Mouse (Mus musculus) mesoderm, embryonic 11.5 days (tissue): ENCODE measurements around the gene Gm9999.
A peak's percentile ranks its signal among the peaks of the same experiment; 100 is the strongest.

Experiments used
- DNase-seq: peaks from one replicate; pipeline ENCODE4 v3.0.0-alpha.2; 2012; ENCODE audit warnings: low read depth, low spot score

Gene Gm9999

GRCm38 (mm10) chr7:46999983-47000643 lies 16.7 kb downstream of the Gm9999 start:
- no peak for DNase-seq

DNA sequence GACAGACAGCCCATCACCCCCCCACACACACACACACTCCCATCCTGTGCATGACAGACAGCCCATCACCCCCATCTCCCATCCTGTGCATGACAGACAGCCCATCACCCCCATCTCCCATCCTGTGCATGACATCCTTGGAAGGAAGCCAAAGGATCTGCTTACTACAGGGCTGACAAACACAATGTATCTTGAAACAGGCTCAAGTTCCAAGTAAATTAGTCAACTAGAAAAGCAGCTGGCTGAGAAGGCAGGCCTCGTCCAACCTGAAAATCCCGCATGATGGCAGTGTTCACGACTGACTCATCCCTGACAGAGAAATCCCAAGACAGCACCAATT lies 17.2 kb downstream of the Gm9999 start:
- no peak for DNase-seq

DNA sequence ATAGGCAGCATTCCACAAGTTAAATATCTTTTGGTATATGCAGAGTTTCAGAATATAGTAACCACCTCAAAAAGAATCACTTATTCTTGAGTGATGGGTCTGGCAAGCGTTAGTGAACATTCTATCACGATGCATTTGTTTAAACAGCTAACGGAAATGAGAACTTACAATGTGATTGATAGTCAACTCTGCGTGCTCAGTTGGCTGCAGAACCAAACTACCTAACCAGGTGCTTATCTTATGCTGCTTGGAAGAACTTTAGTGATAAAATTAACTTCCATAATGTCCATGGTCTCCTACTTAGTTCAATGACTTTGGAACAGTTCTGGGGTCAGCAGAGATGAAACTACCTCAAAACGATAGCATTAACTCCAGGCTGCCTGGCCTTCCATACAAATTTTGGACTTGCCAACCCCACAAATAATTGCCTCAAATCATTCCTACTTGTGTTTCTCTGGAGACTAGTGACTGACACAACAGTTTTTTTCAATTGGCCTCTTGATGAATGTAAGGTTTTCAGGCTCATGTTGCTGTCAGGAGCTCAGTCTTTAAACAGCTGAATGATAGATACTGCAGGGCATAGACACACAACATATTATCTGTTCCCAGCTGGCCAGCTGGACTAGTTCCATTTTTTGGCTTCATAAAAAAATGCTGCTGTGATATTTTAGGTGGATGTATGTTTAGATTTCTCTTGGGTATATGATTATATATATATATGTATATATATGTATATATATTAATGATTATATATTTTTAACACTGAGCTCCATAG lies 17.9 kb downstream of the Gm9999 start:
- no peak for DNase-seq

DNA sequence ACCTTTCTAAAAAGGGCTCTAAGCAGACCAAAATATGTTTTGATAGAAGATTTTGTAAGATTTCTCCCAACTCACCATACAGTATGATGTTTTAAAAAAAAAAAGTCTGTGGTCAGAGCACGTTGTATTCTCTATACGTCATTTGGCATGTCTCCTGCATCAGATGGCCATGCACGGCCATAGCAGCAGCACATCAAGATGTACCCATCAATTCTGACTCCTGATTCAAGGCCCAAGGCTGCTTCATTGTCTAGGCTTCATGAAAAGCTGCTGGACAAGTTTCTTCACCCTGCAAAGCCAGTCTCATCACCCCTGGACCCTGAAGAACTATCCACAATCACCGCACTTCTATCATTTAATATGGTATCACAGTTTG lies 18.5 kb downstream of the Gm9999 start:
- DNase-seq: no peak

DNA sequence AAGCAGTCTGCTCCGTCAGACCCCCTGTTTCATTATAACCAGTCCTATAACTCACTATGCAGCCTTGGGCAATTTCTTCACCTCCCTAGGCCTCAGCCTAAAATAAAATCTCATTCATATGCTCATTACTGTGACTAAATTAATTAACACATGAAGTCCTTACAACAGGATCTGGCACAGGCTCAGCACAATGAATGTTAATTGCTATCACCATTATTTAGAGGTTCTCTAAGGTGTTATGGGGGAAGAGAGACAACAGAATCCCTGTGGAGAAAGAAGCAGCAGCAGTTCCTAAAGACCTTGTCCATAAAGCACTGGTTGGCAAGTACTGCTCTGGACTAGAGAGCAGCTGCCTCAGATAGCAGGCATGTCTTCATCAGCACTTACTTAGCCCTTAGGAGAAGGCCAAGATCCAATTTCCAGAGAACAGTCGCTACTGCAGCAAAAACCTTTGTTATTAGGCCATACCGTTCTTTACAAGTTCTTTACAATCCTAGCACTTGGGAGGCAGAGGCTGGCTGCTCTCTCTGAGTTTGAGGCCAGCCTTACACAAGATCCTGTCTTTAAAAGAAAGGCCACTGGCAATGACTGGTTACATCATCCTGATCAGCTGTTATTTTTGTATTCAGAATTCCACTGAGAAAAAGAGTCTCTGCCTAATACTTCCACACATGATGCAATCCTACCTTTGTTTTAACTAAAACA lies 20.2 kb downstream of the Gm9999 start:
- DNase-seq: no peak

DNA sequence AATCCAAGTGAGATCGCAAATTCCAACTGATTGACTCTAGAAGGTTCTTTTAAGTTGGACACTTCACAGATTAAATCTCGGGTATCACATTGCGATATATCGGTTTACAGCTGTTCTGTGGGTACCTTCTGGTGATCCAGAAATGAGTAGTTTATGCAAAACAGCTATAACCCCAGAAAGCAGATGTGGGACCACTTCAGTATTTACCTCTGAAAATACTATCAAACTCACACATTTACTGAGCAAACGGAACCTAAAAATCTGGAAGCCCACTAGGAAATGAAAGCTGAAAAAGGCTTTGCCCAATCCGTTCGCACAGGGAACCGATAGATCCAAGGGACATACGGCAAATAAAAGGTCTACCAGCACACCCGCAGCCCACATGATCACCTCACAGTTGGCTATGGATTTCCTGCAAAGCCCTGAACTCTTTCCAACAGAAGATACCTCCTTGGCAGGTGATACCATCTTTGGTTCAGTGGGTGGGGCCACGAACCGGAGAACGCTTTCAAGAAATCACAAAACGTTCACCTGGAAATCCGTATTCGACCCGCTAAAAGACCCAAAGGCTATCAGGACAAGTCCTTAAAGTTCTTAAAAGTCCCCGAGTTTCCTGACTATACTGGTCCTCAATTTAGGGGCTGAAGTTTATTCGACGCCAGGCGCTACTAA lies 23.9 kb downstream of the Gm9999 start:
- no peak for DNase-seq

DNA sequence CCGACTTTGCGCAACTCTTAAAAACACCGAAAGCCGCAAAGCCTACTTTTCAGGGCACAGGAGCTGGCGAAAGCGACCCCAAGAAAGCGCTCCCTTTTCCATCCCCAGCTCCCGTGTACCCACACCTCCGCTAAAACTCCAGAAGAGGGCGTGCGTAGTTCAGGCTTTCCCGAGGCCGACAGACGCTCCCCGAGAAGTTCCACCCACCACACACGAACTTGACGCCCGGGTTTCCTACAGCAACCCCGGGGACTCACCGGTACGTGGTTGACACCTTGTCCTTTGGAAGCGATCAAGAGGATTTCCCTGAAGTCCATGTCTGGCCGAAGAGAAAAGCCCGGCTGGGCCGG lies 24.4 kb downstream of the Gm9999 start:
- DNase-seq: peak; percentile 76

- DNase-seq: peak; percentile 98
These were observed 25.0 kb downstream of the Gm9999 start, which contains the start of gene Spty2d1 for GRCm38 (mm10) chr7:47008168-47008993. Gene Spty2d1, minus strand, starts transcription at chr7:47008411.

- no peak for DNase-seq
These were observed 29.9 kb downstream of the Gm9999 start for GRCm38 (mm10) chr7:47013131-47013767.

GRCm38 (mm10) chr7:47014564-47015389 lies 31.4 kb downstream of the Gm9999 start:
- no peak for DNase-seq

- peak; percentile 80 for DNase-seq
These were observed 32.1 kb downstream of the Gm9999 start for GRCm38 (mm10) chr7:47015390-47016065.

GRCm38 (mm10) chr7:47016602-47017001 lies 33.2 kb downstream of the Gm9999 start:
- DNase-seq: no peak

- peak; percentile 19 for DNase-seq
These were observed 33.8 kb downstream of the Gm9999 start for GRCm38 (mm10) chr7:47017146-47017545.

GRCm38 (mm10) chr7:47019641-47020040 lies 36.3 kb downstream of the Gm9999 start:
- DNase-seq: no peak

- DNase-seq: no peak
These were observed 37.6 kb downstream of the Gm9999 start for GRCm38 (mm10) chr7:47020956-47021355.

DNA sequence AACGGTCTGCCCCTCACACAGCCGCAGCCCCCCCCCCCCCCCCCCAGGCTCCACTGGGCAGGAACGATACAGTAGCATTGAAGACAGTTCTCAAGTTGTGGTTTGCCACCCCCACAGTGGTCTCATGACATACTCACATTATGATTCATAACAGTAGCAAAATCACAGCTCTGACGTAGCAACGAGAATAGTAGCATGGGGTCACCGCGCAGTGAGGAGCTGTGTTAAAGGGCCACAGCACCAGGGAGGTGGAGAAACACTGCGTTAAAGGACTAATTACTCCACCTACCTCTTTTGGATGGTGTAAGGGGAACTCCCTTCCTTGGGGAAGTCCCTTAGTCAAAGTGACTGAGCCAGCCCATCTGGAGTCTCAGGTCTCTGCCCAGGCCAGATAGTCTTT lies 39.1 kb downstream of the Gm9999 start:
- DNase-seq: no peak

- peak; percentile 73 for DNase-seq
These were observed 40.1 kb downstream of the Gm9999 start for GRCm38 (mm10) chr7:47023530-47023929.

- DNase-seq: no peak
These were observed 41.1 kb downstream of the Gm9999 start for GRCm38 (mm10) chr7:47024454-47024853.

- DNase-seq: no peak
These were observed 42.0 kb downstream of the Gm9999 start for GRCm38 (mm10) chr7:47025429-47025828.
